Mouse (Mus musculus) MN1 (cell line): Measurements from ENCODE around the gene Tmem221.

Experiments
- DNase-seq: peaks from one replicate; pipeline ENCODE4 v3.0.0-alpha.2; 2016; ENCODE audit warnings: low spot score

Gene Tmem221

DNA sequence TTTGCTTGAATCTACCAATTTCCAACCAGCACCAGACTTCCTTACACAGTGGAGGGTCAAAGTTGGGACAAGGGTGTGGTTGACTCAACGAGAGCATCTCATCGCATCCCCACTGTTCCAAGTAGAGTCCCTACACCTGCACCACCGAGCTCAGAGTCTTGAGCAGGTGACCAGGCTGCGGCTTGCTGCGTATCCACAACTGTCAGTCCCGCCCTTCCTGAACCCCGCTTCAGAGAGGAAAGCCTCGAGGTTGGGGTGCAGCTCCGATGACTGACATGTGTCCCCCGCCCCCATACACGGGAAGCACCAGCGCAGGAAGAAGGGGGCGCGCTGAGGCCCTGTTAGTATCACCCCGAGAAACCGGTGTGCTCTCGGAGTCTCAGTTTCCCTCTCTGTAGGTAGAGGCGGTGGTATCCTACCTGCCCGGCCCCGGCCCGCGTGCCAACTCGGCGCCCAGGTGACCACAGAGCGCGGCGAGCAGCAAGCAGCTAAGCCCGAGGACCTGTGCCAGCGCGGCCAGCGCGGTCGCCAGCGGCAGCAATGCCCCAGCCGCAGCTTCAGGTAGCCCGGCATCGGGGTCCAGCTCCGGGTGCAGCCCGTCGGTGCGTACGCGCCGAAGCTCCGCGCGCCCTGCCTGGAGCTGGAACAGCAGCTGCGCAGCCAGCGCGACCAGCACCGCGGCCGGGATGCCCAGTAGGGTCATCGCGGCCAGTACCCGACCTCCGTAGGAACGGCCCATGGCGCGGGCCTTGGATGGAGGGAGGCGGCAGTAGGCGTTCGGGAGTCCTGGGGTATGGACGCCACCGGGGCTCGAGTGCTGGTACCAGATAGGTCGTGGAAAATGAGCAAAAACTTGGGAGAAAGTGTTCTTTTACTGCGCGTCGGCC is at the start of gene Tmem221:
Gene Tmem221, minus strand, starts transcription at position 801 of the 887 bp plus-strand sequence.
- DNase-seq, result no peak

DNA sequence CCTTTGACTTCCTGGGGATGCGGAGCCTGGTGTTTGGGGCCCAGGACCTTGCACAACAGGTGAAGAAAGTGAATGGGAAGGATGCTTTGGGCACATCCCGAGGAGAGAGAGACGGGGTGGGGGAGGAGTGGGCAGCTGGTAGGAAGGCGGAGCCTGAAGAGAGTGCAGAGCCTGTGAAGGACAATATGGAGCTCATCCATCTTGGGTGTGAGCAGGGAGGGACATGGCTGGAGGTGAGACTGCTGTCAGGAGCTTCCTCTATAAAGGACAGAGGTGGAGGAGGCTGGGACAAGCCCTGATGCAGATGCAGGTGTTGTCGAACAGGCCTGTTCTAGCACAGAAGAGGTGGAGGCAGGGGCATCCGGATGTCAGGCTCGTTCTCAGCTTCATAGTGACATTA is 45.4 kb upstream of the Tmem221 start:
- no peak for DNase-seq

DNA sequence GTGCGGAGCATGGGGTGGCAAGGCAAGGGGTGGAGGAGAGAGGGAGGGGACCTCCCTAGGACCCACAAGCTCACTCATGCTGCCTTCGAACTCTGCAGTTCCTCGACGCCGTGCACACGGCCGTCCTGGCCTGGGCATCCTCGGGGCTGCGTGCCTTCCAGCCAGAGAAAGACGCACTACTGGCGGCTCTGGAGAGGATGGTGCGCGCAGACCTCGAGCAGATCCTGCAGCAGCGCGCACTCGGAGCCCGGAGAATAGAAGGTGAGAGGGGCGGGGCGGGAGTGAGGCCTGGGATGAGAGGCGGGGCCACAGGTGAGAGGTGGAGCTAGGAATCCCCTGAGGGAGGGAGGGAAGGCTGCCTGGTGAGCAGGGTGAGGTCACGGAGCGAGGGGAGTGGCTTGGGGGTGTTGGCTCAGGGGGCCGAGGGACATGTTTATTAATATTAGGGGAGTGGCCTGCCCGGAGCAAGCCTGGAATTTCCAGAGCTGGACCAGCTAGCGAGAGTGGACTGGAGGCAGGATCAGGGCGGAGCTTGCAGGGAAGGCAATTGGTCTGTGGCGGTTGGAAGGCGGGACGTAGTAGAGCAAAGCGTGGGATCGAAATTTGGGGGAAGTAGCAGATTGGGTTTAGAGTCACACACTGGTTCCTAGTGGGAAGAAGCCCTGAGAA is 44.1 kb upstream of the Tmem221 start:
- DNase-seq, result no peak

DNA sequence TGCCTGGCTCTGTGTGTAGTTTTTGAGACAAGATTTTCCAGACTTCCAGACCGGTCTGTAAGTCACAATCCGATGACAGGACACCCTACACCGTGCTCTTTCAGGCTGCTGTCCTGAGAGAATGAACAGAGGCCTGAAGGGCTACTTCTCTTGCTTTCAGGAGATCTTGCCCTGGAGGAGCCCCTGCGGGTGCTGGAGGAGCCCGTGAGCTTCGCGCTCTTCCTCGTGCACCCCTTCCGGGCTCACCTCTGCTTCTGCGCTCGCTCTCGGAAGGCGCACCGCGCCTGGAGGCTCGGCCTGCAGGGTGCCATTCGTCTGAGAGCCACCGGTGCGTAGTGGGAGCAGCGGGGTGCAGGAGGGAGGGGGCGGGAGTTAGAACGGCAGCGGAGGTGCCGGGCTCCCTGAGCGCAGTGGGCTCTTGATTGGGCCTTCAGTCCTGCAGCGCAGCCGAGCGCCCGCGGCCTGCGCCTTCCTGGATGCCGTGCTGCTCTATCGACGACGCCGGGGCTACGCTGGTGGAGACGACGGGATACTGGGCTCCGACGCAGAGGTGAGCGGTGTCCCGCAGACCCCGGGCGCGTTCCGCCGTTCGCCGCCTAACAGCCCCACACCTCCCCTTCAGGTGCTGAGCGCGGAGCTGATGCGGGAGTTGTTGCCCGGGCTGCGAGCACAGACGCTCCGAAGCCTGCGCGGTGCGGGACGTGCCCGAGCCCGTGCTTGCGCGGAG is 43.4 kb upstream of the Tmem221 start:
- DNase-seq, result no peak

GRCm38 (mm10) chr8:71598841-71599240 is 40.2 kb upstream of the Tmem221 start:
- no peak for DNase-seq

- no peak for DNase-seq
These were observed 39.7 kb upstream of the Tmem221 start for GRCm38 (mm10) chr8:71598375-71598774.

GRCm38 (mm10) chr8:71597451-71597850 is 38.8 kb upstream of the Tmem221 start, which contains the start of gene Fam129c:
TSS of gene Fam129c (plus strand) at chr8:71597648.
- DNase-seq, result peak; percentile 61

- no peak for DNase-seq
These were observed 38.1 kb upstream of the Tmem221 start for GRCm38 (mm10) chr8:71596798-71597197.

DNA sequence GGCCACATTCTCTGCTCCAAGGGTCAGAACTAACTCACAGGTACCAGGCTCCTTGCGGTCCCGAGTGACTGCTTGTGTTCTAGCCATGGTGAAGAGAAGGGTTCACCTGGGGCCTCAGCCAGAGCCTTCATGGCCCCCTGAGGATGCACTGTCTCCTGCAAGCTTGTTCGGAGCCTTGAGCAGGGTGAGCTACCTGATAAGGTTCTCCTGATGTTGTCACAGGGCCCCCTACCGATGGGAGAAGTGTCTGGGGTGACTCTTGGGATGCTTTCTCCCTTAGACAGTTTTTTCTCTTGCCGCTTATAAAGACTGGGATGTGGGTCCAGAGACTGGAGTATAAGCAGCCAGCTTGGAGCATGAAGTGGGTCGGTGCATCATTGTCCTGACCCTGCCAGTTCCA is 37.7 kb upstream of the Tmem221 start:
- DNase-seq, result no peak

GRCm38 (mm10) chr8:71595862-71596261 is 37.2 kb upstream of the Tmem221 start:
- DNase-seq, result peak; percentile 80

- no peak for DNase-seq
These were observed 35.7 kb upstream of the Tmem221 start for GRCm38 (mm10) chr8:71594324-71594722.

DNA sequence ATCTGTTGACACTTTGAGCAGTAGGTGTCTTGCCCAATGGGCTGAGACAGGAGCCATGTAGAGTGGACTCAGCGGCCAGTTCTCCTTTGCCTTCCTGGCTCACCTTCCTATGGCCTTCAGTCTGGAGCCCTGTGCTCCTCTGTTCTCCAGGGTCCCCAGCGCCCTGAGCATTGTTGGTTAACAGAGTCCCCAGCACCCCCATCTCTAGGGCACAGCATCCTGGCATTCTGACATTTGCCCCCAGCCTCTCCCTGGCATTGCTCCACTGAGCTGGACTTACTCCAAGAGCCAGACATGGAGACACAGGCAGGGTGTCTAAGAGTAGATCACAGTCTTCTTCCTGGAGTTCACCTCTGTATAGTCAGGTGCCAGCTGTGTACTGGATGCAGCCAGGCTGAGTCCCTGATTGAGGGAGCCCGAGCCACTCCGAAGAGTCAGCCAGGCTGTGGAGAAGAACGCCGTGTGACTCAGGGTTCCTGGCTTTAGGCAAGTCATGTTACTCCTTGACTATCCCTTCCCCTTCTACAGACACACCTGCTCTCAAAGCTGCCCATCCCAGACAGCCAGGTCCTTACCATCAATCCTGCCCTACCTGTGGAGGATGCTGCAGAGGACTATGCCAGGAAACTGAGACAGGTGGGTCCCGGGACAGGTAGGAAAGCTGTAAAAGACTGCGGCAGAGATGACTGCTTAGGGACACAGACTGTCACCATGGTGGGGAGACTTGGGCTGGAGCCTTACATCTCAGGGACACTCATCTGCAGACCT is 35.1 kb upstream of the Tmem221 start:
- no peak for DNase-seq

GRCm38 (mm10) chr8:71592374-71593170 is 33.9 kb upstream of the Tmem221 start:
- peak; percentile 79 for DNase-seq

DNA sequence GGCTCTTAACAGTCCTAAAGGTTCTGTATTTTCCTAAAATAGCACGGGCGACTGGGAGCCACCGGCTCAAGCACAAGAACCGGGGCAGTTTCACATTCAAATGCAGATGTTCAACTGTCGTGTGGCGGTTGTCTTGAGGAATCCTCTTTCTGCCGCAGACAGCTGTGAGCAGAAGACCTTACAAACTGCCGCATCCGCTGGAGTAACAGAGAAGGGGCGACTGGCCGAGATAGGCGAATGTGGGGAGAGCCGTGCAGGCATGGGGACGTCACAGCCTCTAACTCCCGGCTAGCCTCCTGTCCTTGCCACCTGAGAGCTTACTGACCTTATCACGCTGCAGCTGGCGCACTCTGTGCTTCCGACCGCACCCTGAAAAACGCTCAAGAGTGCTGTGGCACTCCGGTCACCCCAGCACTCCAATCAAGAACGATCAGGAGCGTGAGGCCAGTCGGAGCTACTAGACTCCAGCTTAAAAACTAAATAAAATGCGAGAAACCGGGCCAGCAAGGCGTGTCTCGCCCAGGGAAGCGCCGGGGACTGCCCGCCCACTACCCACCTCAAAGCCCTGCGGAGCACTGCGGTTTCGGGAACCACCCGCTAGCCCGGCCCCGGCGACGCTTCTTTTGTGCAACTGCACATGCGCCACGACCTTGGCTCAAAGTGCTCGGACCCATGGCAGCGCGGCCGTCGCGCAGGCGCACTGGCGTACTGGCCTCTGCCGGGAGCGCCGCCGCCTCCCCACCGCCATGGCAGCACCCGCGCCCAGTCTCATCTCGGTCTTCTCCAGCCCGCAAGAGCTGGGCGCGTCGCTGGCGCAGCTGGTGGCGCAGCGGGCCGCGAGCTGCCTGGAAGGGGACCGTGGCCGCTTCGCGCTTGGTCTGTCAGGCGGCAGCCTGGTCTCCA is 33.1 kb upstream of the Tmem221 start, which contains the start of gene Pgls:
Gene Pgls, plus strand, starts transcription at position 706 of the 903 bp plus-strand sequence.
- peak; percentile 98 for DNase-seq

- no peak for DNase-seq
These were observed 32.3 kb upstream of the Tmem221 start for GRCm38 (mm10) chr8:71591017-71591416.

DNA sequence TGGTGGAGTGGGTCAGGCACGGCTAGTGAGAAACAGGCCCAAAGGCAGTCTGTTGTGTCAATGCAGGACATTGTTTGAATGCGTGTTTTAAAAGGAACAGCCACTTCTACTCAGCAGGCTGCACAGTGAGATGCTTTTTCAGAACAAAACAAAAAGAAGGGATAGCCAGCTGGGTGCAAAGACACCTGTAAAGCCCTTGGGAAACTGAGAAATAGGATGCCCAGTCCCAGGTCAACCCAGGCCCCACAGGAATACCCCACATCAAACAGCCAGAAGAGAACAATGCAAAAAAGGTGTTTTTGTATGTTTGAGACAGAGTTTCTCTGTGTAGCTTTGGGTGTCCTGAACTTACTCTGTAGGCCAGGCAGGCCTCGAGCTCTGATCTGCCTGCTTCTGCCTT is 30.1 kb upstream of the Tmem221 start:
- no peak for DNase-seq

DNA sequence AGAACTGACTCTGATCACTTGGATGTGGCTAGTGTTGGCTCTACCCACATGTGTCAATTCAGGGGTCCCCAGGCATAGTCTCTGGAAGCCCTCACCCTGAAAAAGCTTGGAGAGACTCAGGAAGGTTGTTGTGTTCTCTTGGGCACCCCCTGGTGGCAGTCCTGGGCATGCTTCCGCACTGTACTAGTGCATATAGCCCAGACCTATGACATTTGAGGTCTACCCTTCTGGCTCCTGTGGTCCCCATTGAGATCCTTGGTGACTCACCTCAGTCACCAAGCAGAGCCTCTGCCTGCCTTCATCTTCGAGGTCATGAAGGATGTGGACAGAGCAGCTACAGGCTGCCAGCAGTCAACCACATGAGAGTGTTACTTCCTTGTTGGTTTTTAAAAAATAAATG is 28.2 kb upstream of the Tmem221 start:
- DNase-seq, result no peak

DNA sequence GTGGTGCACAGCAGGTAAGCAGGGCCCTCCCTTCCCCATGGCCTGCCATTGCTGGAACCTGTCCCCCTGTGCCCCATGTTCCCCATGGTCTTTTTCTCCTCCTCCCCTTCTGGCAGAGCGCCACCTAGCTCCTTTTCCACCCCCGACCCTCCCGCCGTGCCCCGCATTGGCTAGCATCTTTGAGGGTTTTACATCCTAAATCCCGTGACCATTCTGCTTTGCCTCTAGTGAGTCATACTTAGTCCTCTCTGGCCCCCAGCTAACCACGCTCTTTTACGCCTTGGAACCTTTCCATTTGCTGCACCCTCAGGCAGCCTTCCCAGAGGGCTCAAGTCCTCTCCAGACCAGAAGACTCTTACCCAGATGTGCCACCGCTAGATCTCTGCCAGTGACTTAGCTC is 21.5 kb upstream of the Tmem221 start:
- DNase-seq, result peak; percentile 78

DNA sequence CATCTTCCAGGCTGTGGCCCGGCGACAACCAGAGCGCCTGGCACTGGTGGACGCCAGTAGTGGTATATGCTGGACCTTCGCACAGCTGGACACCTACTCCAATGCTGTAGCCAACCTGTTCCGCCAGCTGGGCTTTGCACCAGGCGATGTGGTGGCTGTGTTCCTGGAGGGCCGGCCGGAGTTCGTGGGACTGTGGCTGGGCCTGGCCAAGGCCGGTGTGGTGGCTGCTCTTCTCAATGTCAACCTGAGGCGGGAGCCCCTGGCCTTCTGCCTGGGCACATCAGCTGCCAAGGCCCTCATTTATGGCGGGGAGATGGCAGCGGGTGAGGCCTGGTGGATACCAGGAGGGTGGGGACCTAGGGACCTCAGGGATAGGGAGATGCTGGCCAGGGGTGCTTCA is 20.8 kb upstream of the Tmem221 start:
- DNase-seq, result no peak

DNA sequence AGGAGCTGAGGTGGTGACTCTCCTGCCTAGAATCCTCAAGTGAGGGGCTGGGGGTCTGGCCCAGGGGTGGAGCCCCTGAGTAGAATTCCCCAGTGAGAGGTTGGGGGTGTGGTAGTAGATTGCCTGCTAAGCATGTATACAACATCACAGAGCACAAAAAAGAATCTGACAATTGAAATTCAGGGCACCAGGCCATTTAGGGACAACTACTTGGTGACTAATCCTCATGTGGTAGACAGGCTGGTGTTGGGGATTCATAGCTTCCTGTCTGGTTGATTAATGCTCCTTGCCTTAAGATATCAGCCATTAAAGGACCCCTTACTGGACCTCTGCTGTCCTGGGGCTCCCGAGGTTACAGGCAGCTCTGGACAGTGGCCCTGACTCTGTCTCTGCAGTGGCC is 20.3 kb upstream of the Tmem221 start:
- DNase-seq, result no peak
